Mouse (Mus musculus): ENCODE results near the gene Utp20.

The Utp20 gene

GRCm38 (mm10) chr10:88714744-88715143 lies 111.9 kb downstream of the Utp20 start:
- DNase-seq = no peak

GRCm38 (mm10) chr10:88712359-88712758 lies 114.2 kb downstream of the Utp20 start:
- DNase-seq = no peak

GRCm38 (mm10) chr10:88708671-88709523 lies 117.7 kb downstream of the Utp20 start:
- no peak for DNase-seq

GRCm38 (mm10) chr10:88700938-88701337 lies 125.7 kb downstream of the Utp20 start:
- DNase-seq = no peak
